Mouse (Mus musculus) adrenal gland, postnatal 10 days (tissue): ENCODE data around the gene Pithd1. TPM values are rescaled to one million over a fixed set of nuclear protein-coding genes. Genes with fewer than 3 reads are reported as not detected.
"Not testable (repeated sequence)": the region's sequence is repeated elsewhere in the genome, so short reads cannot be mapped to it uniquely, and the experiment has no call there.

Experiments
- DNase-seq: peaks from one replicate; pipeline ENCODE4 v3.0.0; 2021; ENCODE audit warnings: mixed read lengths
- total RNA-seq, 2 experiments: library from RNA; stranded (reverse); gene quantifications; 2 replicates each; pipeline ENCODE4 v1.2.3; 2021

Pithd1 gene
- total RNA-seq, 2 experiments from 2014 or later = 27.0 to 33.5 TPM

DNA sequence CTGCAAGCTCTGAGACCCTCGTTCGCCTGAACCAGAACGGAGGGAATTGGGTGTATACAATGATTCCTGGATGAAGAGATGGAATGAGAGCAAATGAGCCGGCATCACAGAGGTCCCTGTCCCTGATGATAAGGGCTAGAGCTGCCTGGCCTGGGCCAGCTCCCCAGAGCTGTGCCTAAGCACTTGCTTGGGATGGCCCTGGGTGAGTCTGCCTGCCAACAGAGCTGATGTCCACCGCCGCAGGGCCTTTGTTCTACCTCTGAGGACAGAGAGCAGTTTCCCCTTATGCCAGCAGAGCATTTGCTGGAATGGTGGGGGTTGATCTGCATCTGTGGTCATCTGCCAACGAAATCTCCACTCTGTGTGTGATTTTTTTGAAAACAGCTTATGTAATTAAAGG lies 24.9 kb downstream of the Pithd1 start:
- DNase-seq = no peak

DNA sequence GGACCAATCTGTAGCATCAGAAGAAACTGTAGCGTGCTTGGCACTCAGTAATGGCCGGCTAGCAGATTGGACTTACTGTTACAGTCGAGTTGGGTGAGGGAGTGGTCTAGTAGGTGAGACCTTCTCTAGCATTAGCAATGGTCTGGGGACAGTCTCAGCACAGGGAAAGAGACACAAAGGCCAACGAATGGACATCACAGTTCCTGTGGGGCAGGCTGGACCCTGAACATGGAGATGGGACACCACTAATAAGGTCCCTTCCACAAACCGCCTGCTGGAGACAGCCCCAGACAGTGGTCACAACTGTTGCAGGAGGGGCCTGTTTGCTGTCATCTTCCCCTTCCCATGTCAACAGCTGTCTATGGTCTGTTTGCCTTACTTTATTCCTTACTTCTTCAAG lies 25.4 kb downstream of the Pithd1 start:
- DNase-seq = no peak

DNA sequence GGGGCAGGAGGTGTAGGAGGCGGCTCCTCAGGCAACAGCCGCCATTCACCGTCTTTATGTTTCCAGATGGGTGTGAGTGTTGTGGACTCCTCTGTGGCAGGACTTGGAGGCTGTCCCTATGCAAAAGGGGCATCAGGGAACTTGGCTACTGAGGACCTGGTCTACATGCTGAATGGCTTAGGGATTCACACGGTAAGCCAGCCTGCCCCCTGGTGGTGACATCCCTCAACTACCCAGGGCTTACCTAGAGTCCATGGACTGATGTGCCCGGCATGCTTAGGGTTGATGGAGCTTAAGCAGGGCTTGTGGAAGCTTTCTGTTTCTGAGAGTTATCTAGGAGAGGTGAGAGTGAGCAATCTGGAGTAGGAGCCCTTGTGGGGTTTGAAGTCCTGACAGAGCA lies 26.3 kb downstream of the Pithd1 start:
- DNase-seq = peak; percentile 89

DNA sequence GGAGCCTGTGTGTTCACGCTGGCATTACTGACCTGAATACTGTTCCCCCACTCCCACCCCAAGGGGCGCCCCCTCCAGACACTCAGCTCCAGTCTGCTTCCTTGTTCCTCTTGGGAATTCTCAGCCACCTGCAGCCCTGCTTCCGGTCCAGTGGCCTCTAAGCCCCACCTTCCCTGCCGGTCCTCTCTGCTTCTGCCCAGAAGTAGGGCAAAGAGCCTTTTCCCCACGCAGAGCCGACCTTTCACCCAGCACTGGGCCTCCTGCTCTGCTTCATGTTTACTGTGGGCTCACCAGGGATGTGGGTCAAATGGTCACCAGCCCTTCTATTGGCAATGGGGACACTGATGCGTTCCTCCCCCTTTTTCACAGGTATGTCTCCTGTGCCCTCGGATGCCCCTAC lies 28.7 kb downstream of the Pithd1 start:
- peak; percentile 73 for DNase-seq

DNA sequence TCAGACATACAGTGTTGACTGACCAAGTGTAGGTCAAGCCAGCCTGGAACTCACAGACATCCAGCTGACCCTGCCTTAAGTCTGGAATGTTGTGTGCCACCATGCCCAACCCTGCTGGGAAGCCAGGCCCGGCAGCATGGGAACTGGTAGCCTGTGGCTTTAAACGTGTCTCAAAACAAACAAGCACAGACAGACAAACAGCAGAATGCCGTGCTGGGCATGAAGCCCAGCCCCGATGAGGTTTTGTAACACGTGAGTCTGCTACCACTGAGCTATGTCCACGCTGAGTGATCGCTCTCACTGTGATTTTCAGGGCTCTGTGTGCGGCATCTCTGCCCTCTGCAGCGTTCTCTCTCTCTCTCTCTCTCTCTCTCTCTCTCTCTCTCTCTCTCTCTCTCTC lies 31.2 kb downstream of the Pithd1 start:
- no peak for DNase-seq

DNA sequence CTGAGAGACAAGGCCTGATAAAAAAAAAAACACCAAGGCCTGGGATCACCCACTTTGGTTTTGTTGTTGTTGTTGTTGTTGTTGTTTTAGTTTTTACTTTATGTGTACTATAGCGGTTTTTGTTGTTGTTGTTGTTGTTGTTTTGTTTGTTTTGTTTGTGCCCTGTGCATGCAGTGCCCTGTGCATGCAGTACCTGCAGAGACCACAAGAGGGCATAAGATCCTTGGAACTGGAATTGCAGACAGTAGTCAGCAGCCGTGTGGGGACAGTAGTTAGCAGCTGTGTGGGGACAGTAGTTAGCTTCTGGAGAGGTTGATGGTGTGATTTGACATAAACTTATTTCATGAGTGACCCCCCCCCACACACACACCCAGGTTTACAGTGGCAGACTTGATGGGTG lies 32.8 kb downstream of the Pithd1 start:
- DNase-seq = peak; percentile 85

DNA sequence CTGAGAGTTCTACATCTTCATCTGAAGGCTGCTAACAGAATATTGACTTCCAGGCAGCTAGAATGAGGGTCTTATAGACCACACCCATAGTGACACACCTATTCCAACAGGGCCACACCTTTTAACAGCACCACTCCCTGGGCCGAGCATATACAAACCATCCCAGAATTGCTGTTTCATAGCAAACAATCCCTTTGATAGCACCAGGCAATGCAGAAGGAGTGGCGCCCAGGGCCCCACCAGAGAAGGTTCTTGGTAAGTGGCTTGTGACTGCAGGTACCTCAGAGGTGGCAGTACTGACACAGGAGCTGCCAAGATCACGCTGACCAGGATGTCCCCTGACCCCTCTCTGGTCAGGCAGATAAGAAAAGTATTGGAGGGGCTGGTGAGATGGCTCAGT lies 33.9 kb downstream of the Pithd1 start:
- no peak for DNase-seq

DNA sequence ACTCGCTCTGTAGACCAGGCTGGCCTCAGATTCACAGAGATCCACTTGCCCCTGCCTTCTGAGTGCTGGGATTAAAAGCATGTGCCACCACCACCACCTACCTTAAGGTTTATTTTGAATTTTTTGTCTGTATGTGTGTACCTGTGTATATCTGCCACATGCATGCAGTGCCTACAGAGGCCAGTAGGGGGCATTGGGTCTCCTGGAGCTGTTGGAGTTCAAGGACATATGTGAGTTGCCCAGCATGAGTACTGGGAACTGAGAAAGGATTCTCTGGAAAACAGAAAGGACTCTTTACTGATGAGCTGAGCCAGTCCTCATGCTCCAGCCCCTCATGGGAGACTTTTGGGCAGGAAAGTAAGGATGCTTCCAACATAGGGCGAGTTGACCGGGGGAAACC lies 35.6 kb downstream of the Pithd1 start:
- no peak for DNase-seq

DNA sequence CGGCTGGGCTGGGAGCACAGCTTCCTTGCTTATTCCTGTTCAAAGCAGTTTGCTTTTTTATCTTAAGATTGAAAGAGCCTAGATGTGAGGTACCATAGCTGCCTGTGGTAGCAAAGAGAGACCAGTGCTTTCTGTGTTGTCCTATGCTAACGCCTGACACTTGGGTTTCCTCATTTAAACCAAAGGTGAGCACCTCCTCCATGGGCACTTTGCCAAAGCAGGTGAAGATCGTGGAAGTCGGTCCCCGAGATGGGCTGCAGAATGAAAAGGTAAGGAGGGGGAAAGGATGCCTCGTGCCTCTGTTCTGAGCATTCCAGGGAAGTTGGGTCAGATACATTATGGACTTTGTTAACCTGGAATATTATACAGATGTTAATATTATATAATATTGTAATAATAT lies 36.7 kb downstream of the Pithd1 start:
- DNase-seq = no peak

DNA sequence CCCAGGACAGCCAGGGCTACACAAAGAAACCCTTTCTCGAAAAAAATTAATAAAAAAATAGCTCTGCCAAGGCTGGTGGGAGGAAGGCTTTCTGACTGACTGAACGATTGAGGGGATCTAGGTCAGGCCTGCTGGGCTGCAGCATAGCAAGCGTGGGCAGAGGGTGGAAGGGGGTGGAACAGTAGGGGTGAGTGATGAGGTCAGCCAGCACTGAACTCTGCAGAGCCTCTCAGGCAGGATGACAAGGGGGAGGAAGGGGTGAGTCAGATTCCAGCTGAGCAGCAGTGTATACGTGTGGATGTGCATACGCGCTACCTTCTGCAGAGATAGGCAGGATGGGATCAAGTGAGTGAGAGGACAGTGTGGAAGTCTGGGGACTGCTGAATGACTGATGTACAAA lies 37.2 kb downstream of the Pithd1 start:
- no peak for DNase-seq

DNA sequence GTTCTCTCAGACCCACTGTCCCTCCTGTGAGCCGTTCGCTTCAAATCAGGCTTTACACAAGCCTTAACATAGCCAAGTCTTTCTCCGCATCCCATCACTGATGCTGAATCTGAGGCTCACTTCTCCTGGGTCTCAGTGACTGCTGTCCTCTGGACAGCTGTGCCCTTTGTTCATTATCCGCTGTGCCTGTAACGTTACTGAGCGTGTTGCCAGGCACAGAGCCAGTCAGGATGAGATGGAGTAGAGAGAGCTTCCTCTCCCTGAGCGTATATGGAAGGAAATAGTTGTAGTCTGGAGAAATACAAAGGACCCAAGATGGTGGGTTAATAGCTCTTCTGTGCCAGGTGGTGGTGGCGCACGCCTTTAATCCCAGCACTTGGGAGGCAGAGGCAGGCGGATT lies 37.6 kb downstream of the Pithd1 start:
- DNase-seq = no peak

DNA sequence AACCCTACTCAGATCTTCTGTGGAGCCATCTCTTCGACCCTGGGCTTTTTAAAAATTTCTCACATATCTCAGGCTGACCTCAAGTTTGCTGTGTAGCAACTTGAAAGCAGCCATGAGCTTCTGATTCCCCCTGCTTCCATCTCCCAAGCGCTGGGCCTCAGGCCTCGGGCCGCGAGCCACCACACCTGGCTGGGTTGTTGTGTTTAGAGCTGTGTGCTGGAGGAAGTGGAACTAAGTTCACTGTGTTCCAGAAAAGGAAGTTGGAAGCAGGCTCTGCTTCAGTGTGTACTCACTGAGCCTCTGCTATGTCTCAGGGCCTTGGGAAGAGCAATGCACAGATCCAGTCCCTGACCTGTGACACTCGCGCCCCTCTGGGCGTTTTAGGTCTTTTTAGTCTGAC lies 38.9 kb downstream of the Pithd1 start:
- no peak for DNase-seq

DNA sequence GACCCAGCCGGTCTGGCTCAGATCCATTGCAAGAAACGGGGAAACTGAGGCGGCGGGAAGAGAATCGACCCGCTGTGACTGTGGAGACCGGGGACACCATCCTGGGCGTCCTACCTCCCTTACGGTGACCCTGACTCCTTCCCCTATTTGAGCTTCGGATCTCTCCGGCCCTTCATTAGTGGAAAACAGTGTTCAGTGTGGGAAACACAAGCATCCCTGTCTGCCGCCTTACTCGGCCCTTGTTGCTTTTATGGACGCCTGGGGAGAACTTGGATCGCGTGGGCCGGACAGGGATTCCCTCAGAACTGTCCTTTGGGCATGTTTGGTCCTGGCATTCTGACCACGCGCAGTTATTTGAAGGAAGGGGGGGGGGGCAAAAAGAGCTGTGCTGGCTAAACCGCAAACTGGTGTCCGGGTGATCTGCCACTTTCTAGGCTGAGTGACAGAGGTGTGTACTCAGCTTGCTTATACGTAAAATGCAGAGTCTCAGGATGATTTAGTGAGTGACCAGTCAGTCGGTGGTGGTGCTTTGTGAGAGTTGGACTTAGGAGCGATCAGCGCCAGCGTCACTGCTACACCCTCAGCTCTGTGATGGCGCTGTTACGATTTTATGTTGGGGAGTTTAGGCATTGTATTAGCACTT lies 40.3 kb downstream of the Pithd1 start:
- DNase-seq = no peak

DNA sequence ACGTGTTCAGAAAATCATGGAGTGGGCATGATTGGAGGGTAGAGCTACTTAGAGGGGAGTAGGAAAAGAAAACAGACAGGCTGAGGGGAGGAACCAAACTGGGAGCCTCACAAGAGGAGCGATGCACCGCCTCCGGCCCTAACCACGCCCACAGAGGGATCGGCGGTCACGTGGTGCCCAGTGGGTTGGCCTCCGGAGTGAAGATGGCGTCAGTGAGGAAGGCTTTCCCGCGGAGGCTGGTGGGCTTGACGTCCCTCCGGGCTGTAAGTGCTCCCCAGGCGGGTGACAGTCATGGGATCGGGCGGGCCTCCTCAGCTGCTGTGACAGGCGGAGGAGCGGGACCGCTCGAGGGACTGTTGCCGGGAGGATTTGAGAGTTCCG lies 40.8 kb downstream of the Pithd1 start, which contains the start of gene Hmgcl:
Hmgcl (plus strand) TSS at position 171 of the 381 bp plus-strand sequence.
- DNase-seq = peak; percentile 98

DNA sequence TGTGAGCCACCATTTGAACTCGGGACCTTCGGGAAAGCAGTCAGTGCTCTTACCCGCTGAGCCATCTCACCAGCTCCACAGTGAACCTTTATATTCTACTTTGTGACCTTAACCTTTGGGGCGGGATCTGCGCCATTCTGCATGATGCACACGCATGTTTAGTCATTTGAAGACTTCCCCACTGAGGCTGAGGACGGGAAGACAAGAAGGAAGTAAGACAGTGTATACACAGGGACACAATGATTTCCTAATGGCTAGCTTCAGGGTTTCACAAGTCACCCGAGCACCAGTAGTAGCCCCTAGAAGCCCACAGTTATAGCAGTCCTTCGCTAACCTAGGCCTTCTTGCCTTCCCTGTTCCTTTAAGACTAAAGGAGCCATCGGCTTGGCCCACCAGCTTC lies 41.4 kb downstream of the Pithd1 start:
- DNase-seq = no peak

DNA sequence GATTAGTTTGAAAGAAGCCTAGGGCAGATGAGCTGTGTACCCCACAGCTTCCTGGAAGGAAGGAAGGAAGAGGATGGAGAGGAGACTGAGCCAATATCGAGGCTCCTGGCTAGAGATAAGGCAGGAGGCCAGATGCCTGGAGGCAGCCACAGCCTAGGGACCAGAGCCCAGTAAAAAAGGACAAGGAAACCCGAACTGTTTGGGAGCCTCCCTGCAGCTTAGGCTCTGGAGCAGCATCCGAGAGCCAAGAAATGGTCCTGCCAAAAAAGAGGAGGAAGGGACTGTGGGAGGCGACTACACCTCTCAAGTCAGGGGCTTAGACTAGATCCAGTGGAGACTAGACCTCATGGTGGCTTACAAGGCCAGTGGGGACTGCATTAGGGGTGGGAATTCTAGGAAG lies 43.7 kb downstream of the Pithd1 start:
- DNase-seq = no peak

DNA sequence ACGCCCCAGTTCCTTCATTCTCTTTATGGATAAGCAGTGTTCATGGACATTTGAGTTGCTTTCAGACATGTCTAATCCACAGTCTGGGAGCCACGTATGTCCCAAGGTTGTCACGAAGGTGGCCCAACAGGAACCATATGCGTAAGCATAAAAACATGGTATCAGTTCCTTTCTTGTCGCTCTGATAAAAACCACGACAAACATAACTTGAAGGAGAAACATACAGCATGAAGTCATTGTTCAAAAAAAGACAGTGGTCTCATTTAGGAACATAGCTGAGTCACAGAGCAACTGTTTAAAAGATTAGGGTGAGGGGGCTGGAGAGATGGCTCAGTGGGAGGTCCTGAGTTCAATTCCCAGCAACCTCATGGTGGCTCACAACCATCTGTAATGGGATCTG lies 44.9 kb downstream of the Pithd1 start:
- no peak for DNase-seq

DNA sequence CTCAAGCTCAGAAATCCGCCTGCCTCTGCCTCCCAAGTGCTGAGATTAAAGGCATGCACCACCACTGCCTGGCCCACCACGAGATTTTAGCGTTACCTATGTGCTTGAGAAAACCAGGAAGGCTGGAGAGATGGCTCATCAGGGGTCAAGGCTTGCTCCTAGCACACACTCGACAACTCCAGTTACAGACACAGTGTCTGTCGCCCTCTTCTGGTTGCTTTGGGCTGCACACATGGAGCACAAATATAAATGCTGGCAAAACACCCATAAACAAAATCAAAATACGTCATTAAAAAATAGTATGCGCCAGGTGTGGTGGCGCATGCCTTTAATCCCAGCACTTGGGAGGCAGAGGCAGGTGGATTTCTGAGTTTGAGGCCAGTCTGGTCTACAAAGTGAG lies 46.0 kb downstream of the Pithd1 start:
- not testable (repeated sequence) for DNase-seq

DNA sequence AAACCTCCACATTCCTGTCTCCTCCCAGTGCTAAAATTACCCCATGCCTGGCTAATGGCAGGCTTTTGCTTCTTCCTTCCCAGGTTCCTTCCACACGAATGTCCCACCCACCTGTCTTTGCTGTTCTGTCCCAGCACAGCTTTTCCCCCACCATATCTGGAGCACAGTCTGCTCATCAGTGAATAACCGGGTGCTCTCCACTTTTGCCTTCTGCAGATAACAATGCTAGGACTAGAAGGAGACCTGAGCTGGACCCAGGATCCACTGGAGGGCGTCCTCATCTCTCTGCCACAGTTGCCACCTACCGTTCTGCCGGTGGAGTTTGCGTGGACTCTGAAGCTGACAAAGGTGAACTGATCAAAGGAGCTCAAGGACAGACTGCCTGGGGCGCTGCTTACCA lies 48.2 kb downstream of the Pithd1 start:
- no peak for DNase-seq

DNA sequence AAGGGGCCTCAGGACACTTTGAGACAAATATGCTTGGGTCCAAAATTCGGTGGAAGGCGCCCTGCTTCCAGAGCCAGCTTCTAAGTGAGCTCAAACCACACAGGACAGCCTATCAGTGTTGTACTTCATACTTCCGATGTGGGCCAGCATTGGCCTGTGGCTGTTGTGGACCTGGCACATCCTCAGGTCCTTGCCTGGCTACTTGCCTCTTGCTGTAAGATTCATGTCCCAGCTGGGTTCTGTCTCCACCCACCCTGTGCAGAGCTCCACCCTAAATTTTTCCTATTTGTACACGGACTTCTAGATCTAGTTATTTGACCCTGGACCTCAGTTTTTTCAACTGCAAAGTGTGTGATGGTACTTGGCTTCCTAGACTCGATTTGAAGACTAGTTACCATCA lies 51.6 kb downstream of the Pithd1 start:
- peak; percentile 55 for DNase-seq

DNA sequence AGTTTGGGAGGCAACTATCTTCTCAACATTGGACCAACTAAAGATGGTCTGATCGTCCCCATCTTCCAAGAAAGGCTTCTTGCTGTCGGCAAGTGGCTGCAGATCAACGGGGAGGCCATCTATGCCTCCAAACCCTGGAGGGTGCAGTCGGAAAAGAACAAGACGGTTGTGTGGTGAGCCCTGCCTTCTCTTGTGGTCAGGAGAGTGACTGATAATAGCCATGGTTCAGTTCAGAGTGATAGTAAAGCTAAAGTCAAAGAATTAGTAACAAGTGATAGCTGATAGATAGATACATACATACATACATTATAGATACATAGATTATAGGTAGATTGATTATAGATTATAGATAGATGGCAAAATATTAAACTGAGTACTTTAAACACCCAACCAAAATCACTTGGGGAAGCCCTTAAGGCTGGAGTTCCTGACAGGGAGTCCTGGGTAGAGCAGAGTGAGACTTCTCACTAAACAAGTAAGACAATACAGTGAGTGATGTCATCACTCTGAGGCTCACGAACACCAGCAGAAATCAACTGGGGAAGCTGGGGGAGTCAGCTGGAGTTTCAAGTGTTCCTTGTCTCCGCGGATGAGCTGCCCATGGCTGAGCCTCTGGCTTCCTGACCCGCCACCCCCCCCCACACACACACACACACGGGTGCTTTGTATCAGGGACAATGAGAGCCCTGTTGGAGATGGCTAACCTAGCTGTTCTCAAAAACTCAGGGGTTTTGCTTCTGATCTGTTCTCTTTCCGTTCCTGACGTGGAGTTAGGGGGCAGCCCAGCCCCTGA lies 52.2 kb downstream of the Pithd1 start:
- no peak for DNase-seq

DNA sequence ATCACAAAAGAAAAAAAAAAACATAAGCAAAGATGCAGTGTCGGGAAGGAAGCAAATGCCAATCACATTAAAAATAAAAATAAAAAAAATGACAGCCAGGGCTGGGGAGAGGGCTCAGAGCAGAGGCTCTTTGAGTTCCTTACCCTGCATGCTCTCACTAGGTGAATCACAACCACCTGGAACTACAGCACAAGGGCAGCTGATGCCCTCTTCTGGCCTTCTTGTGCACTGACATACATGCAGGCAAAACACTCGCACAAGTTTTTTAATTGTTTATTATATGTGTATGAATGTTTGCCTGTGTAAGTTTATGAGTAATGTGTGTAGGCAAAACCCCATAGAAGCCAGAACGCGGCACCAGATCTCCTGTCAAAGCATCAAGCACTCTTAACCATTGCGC lies 55.2 kb downstream of the Pithd1 start:
- DNase-seq = no peak

DNA sequence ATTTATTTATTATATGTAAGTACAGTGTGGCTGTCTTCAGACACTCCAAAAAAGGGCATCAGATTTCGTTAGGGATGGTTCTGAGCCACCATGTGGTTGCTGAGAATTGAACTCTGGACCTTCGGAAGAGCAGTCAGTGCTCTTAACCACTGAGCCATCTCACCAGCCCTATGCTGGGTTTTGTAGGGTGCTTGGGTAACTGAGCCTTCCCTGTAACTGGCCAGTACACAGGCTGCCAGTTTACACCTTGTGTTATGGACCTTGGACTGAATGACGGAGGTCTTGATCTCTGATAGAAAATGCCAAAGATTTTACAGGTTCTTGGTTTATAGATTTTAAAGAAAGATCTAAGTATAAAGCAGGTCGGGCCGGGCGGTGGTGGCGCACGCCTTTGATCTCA lies 56.8 kb downstream of the Pithd1 start:
- DNase-seq = no peak

DNA sequence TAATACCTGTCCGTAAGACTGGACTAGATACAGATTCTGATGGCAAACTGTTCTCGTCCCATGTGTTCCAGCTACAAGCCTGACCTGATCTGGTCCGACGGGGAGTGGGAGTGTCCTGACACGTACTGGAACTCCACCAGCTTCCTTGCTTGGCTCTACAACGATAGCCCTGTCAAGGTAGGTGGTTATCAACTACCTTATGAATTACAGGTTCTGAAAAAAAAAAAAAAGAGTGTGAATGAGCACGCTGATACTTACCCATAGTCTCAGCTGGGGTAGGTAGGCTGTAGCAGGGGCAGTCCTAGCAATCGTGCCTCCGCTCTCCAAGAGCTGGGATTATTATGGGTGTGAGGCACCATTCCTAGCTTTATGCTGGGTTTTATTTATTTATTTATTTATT lies 57.2 kb downstream of the Pithd1 start:
- DNase-seq = no peak
